Mouse (Mus musculus) midbrain, embryonic 16.5 days (tissue): Measurements from ENCODE around the gene Traip. TPM values are rescaled to one million over a fixed set of nuclear protein-coding genes. Genes with fewer than 3 reads are reported as not detected.
"Not testable (repeated sequence)": the region's sequence is repeated elsewhere in the genome, so short reads cannot be mapped to it uniquely, and the experiment has no call there.

Source experiments
- ATAC-seq: fragments of 200-750 bp; cut with Nextera tagmentation; 2 replicates; pipeline ENCODE4 v1.8.0; 2017; ENCODE audit warnings: moderate TSS enrichment
- H3K27ac ChIP-seq: fragments of 300-500 bp; sonication (generic); 2 replicates; pipeline ENCODE4 v1.5.1; 2014; ENCODE audit warnings: mild to moderate bottlenecking, low read length, mixed read lengths
- H3K27me3 ChIP-seq: fragments of 300-500 bp; sonication (generic); 2 replicates; pipeline ENCODE4 v1.6.1; 2014; ENCODE audit warnings: low read depth, low read length, mixed read lengths; ENCODE audit not compliant: control insufficient read depth, insufficient read depth
- H3K36me3 ChIP-seq: fragments of 300-500 bp; sonication (generic); 2 replicates; pipeline ENCODE4 v1.6.1; 2014; ENCODE audit warnings: mild to moderate bottlenecking, low read length, moderate library complexity, mixed read lengths; ENCODE audit not compliant: control insufficient read depth, insufficient read depth
- H3K4me1 ChIP-seq: fragments of 300-500 bp; sonication (generic); 2 replicates; pipeline ENCODE4 v1.6.1; 2014; ENCODE audit warnings: mild to moderate bottlenecking, low read length, mixed read lengths; ENCODE audit not compliant: control insufficient read depth, insufficient read depth
- H3K4me2 ChIP-seq: fragments of 300-500 bp; sonication (generic); 2 replicates; pipeline ENCODE4 v1.6.1; 2014; ENCODE audit warnings: mild to moderate bottlenecking, low read length, mixed read lengths
- H3K4me3 ChIP-seq: fragments of 300-500 bp; sonication (generic); 2 replicates; pipeline ENCODE4 v1.5.1; 2014; ENCODE audit warnings: low read depth, mild to moderate bottlenecking, low read length, moderate library complexity, mixed read lengths
- H3K9ac ChIP-seq: fragments of 300-500 bp; sonication (generic); 2 replicates; pipeline ENCODE4 v1.6.1; 2014; ENCODE audit warnings: low read depth, low read length, mixed read lengths
- H3K9me3 ChIP-seq: fragments of 300-500 bp; sonication (generic); replicated peaks from 2 replicates; pipeline ENCODE4 v1.6.1; 2014; ENCODE audit warnings: mild to moderate bottlenecking, low read length, mixed read lengths; ENCODE audit not compliant: control insufficient read depth, poor library complexity, severe bottlenecking
- WGBS: fragments of 180-500 bp; shearing (Covaris S2); extraction: QIAGEN DNeasy Blood & Tissue Kit; methylation state at CpG from one replicate; pipeline ENCODE4 v1.1.7; 2014; 5-methylcytosine and 5-hydroxymethylcytosine counted together
- polyA plus RNA-seq: library from polyadenylated mRNA; unstranded; fragments of >200 nt; fragmentation: Nextera tagmentation; extraction: Ambion mirVana; gene quantifications from 2 replicates; pipeline ENCODE4 v1.2.1, GENCODE M21; 2015

The Traip gene
- polyA plus RNA-seq, 1 experiment from 2014 or later, result 12.6 TPM

GRCm38 (mm10) chr9:108001922-108002770 lies 52.2 kb downstream of the Traip start, which contains the start of gene Ip6k1:
Gene Ip6k1 (plus strand): TSS chr9:108002501.
- Histone ChIP-seq H3K4me1 (peaks cover 33% of the 10 kb centered on the region), H3K9me3 (no peaks in the 10 kb centered on the region), H3K27me3 (no peaks in the 10 kb centered on the region), H3K27ac (peak within 1 kb of the TSS; percentile 98), H3K4me3 (peak within 1 kb of the TSS; percentile 97), H3K9ac (peak within 1 kb of the TSS; percentile 100), H3K36me3 (no peaks in the 10 kb centered on the region), H3K4me2 (peak within 1 kb of the TSS; percentile 96)
- WGBS, result under 1% methylated on average over 50 of the region's 51 CpGs
- ATAC-seq, result peak; percentile 99

GRCm38 (mm10) chr9:108002778-108003530 lies 53.0 kb downstream of the Traip start:
- Histone ChIP-seq H3K9me3 (no peaks in the 10 kb centered on the region), H3K27ac (peak overlapping the region; percentile 98), H3K4me2 (peak overlapping the region; percentile 96), H3K9ac (peak overlapping the region; percentile 100), H3K4me3 (peak overlapping the region; percentile 97), H3K36me3 (no peaks in the 10 kb centered on the region), H3K4me1 (peaks cover 35% of the 10 kb centered on the region), H3K27me3 (no peaks in the 10 kb centered on the region)
- ATAC-seq, result peak; percentile 52
- under 1% methylated on average over 49 of the region's 50 CpGs for WGBS

- 13% methylated on average over 8 of the region's 8 CpGs for WGBS
- no peak for ATAC-seq
- Histone ChIP-seq H3K4me3 (peak overlapping the region; percentile 97), H3K9me3 (no peaks in the 10 kb centered on the region), H3K4me2 (peak overlapping the region; percentile 96), H3K9ac (peak overlapping the region; percentile 100), H3K36me3 (no peaks in the 10 kb centered on the region), H3K27ac (peak overlapping the region; percentile 98), H3K4me1 (peaks cover 35% of the 10 kb centered on the region), H3K27me3 (no peaks in the 10 kb centered on the region)
Observed at GRCm38 (mm10) chr9:108003531-108003890, 53.6 kb downstream of the Traip start.

GRCm38 (mm10) chr9:108008041-108008440 lies 58.1 kb downstream of the Traip start:
- 90% methylated on average over 5 of the region's 5 CpGs for WGBS
- no peaks in the 10 kb centered on the region for H3K27me3 ChIP-seq
- no peak for ATAC-seq

GRCm38 (mm10) chr9:108010385-108010784 lies 60.4 kb downstream of the Traip start:
- Histone ChIP-seq H3K4me1 (peaks cover 11% of the 10 kb centered on the region), H3K9me3 (no peaks in the 10 kb centered on the region), H3K4me2 (no peak overlapping the region), H3K27ac (no peak overlapping the region), H3K36me3 (peaks cover 3% of the 10 kb centered on the region; the same call in 1 of the 2 replicates), H3K9ac (no peak overlapping the region), H3K27me3 (no peaks in the 10 kb centered on the region), H3K4me3 (no peak overlapping the region)
- ATAC-seq, result no peak

More at GRCm38 (mm10) chr9:108008041-108008440, 58.1 kb downstream of the Traip start:
- Histone ChIP-seq H3K36me3 (peaks cover 3% of the 10 kb centered on the region; the same call in 1 of the 2 replicates), H3K9ac (no peak overlapping the region), H3K4me3 (no peak overlapping the region), H3K4me1 (peaks cover 29% of the 10 kb centered on the region), H3K27ac (no peak overlapping the region), H3K4me2 (no peak overlapping the region), H3K9me3 (no peaks in the 10 kb centered on the region)

GRCm38 (mm10) chr9:108013577-108013976 lies 63.6 kb downstream of the Traip start:
- H3K4me1 ChIP-seq, H3K27me3 ChIP-seq, ATAC-seq, H3K4me3 ChIP-seq, H3K9me3 ChIP-seq, H3K4me2 ChIP-seq, H3K36me3 ChIP-seq, H3K27ac ChIP-seq, H3K9ac ChIP-seq: not testable (repeated sequence)
- WGBS, result 100% methylated on average over 2 of the region's 2 CpGs

GRCm38 (mm10) chr9:108017127-108017526 lies 67.2 kb downstream of the Traip start:
- H3K9me3 ChIP-seq, result no peaks in the 10 kb centered on the region
- ATAC-seq, result no peak
- H3K4me3 ChIP-seq, result no peak overlapping the region
- H3K36me3 ChIP-seq, result no peaks in the 10 kb centered on the region
- H3K27ac ChIP-seq, result no peak overlapping the region
- WGBS, result 77% methylated on average over 3 of the region's 3 CpGs
- no peaks in the 10 kb centered on the region for H3K27me3 ChIP-seq
- H3K4me2 ChIP-seq, result no peak overlapping the region
- H3K4me1 ChIP-seq, result peaks cover 6% of the 10 kb centered on the region; the same call in 1 of the 2 replicates
- H3K9ac ChIP-seq, result no peak overlapping the region

- Histone ChIP-seq H3K27ac (no peak overlapping the region), H3K4me1 (peaks cover 6% of the 10 kb centered on the region; the same call in 1 of the 2 replicates), H3K4me3 (no peak overlapping the region), H3K27me3 (no peaks in the 10 kb centered on the region), H3K4me2 (no peak overlapping the region), H3K9ac (no peak overlapping the region), H3K36me3 (peaks cover 7% of the 10 kb centered on the region), H3K9me3 (no peaks in the 10 kb centered on the region)
- 84% methylated on average over 1 of the region's 1 CpGs for WGBS
- ATAC-seq, result no peak
Observed at GRCm38 (mm10) chr9:108020741-108021140, 70.8 kb downstream of the Traip start.
